In the genomic region with DNA sequence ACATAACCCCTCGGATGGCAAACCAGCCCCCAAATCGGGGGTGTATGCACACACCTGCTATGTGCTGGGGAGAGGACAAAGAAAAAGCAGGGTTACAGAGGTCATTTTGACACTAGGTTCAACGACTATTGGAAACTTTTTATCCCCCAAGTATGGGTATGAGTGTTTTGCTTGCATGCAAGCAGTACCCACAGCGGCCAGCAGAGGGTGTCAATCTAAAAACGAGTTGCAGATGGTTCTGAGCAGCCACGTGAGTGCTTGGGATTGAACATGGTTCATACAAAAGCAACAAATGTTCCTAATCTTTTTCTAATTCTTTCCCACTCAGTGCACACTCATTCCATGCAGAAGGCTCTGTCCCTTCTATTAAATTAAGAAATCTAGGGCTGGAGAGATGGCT, we compare ENCODE assay signal across 9 mouse cellular contexts. TPM values are rescaled to one million over a fixed set of nuclear protein-coding genes. Genes with fewer than 3 reads are reported as not detected.
DNase-seq lines count a peak whose midpoint lies in the region; ATAC-seq and TF ChIP-seq lines count a peak whose summit lies in the region.
"Had no signal": no experiment of that assay in that cellular context is flagged by ENCODE, and none has a peak within 500 bp of the region (broad histone marks: within the 10 kb centered on the region; RNA-seq: fewer than 3 reads in every experiment).

No protein-coding gene starts in this region.

- H3K27me3 ChIP-seq in testis, adult 2 months (ENCODE audit: control insufficient read depth, insufficient read depth, low read length) = no peaks in the 10 kb centered on the region
- H3K27me3 ChIP-seq: lung, embryonic 15.5 days had no signal

- intact Hi-C loops in heart, postnatal 25 days (cut with DNase I) = loop anchor here (5.0 kb wide), 1 partner anchor 57 kb away; no protein-coding TSS in a partner anchor

- no peaks in the 10 kb centered on the region for H3K4me1 ChIP-seq in testis, adult 2 months (ENCODE audit: control insufficient read depth, insufficient read depth, low read length)

- H3K36me3 ChIP-seq in testis, adult 2 months (ENCODE audit: control insufficient read depth, insufficient read depth, low read length) = no peaks in the 10 kb centered on the region; the same call in 1 of the 2 replicates

- no peak for TF ChIP-seq POLR2A in brain, embryonic 14.5 days (IDR thresholded peaks at IDR 0.05; ENCODE audit: borderline replicate concordance, extremely low read depth, insufficient read depth, insufficient read length, poor library complexity, severe bottlenecking)
- TF ChIP-seq POLR2A in testis, adult 2 months (IDR thresholded peaks at IDR 0.05; ENCODE audit: control insufficient read depth, low read depth, low read length) = no peak

- peak; percentile 93 for DNase-seq in heart, adult 11 months
- no peak for DNase-seq in heart, postnatal 25 days (ENCODE audit: low spot score)
- peak; percentile 75 to 85 for DNase-seq in CD8-positive naive resting alpha-beta T cell, adult 2 months (ENCODE audit: low read depth in 2 of 2, low spot score in 2 of 2)
- peak; percentile 73 for DNase-seq in brain, embryonic 14.5 days (ENCODE audit: low read depth)
- DNase-seq in forelimb bud, embryonic 11.5 days (ENCODE audit: low read depth, low spot score) = peak; percentile 80
- DNase-seq in kidney, postnatal 25 days = peak; percentile 80 to 88

- peak; percentile 48 for ATAC-seq in megakaryocyte, adult 5-6 weeks (ENCODE audit: poor library complexity, severe bottlenecking)

- peak overlapping the region; percentile 38; the same call in 1 of the 2 replicates for H3K4me3 ChIP-seq in testis, adult 2 months (ENCODE audit: control insufficient read depth, low read depth, low read length)
- H3K4me3 ChIP-seq: lung, embryonic 15.5 days had no signal

- peak; percentile 74; the same call in 1 of the 2 replicates for TF ChIP-seq CTCF in brain, embryonic 14.5 days (IDR thresholded peaks at IDR 0.05; ENCODE audit: borderline replicate concordance, extremely low read depth, insufficient read depth, insufficient read length)
- peak; percentile 73 for TF ChIP-seq CTCF in testis, adult 2 months (IDR thresholded peaks at IDR 0.05; ENCODE audit: control insufficient read depth, insufficient read depth, insufficient replicate concordance, low read depth, low read length)

- H3K27ac ChIP-seq in testis, adult 2 months (ENCODE audit: control insufficient read depth, insufficient read depth, low read depth, low read length) = 0 out of 2 replicates have a peak overlapping the region, but pooled peaks have one; percentile 6
- H3K27ac ChIP-seq: lung, embryonic 15.5 days had no signal

RNA-seq across cellular contexts. Expression of a gene that starts 4.4 kb away (rescaled TPM):
- total RNA-seq in heart, postnatal 25 days (2021) = 10 to 100 TPM; 57.6 TPM
- polyA plus RNA-seq in brain, embryonic 14.5 days (2012; rRNA removed) = 21.4 and 21.7 TPM in 2 replicates
- 8.1 and 10.9 TPM in 2 replicates for total RNA-seq in megakaryocyte, adult 5-6 weeks (2015)
- 5.2 and 6.4 TPM in 2 replicates for total RNA-seq in megakaryocyte, adult 5-6 weeks (2017)
- polyA plus RNA-seq in testis, adult 2 months (2012; rRNA removed) = 24.9 and 26.8 TPM in 2 replicates

RNA-seq across cellular contexts. Expression of a gene that starts 4.5 kb away (rescaled TPM):
- total RNA-seq in heart, postnatal 25 days (2021) = 1 to 10 TPM; 5.5 to 5.6 TPM
- polyA plus RNA-seq in brain, embryonic 14.5 days (2012; rRNA removed) = 30.1 and 59.0 TPM in 2 replicates
- 34.7 and 36.2 TPM in 2 replicates for total RNA-seq in megakaryocyte, adult 5-6 weeks (2015)
- 19.2 and 23.4 TPM in 2 replicates for total RNA-seq in megakaryocyte, adult 5-6 weeks (2017)
- polyA plus RNA-seq in testis, adult 2 months (2012; rRNA removed) = 185 and 214 TPM in 2 replicates

RNA-seq across cellular contexts. Expression of a gene that starts 16.9 kb away (rescaled TPM):
- total RNA-seq in heart, postnatal 25 days (2021) = 1 to 10 TPM; 2.3 to 2.5 TPM
- polyA plus RNA-seq in brain, embryonic 14.5 days (2012; rRNA removed) = 3.1 and 3.9 TPM in 2 replicates
- total RNA-seq in megakaryocyte, adult 5-6 weeks (2015) = 29.1 and 38.5 TPM in 2 replicates
- total RNA-seq in megakaryocyte, adult 5-6 weeks (2017) = 22.8 and 24.3 TPM in 2 replicates
- polyA plus RNA-seq in testis, adult 2 months (2012; rRNA removed) = 33.0 and 35.0 TPM in 2 replicates

RNA-seq across cellular contexts. Expression of a gene that starts 18.5 kb away (rescaled TPM):
- total RNA-seq in heart, postnatal 25 days (2021) = 100 to 1,000 TPM; 429 to 473 TPM
- 148 and 177 TPM in 2 replicates for polyA plus RNA-seq in brain, embryonic 14.5 days (2012; rRNA removed)
- 556 and 644 TPM in 2 replicates for total RNA-seq in megakaryocyte, adult 5-6 weeks (2015)
- total RNA-seq in megakaryocyte, adult 5-6 weeks (2017) = 344 and 395 TPM in 2 replicates
- polyA plus RNA-seq in testis, adult 2 months (2012; rRNA removed) = 62.2 and 77.9 TPM in 2 replicates

RNA-seq across cellular contexts. Expression of a gene that starts 52.3 kb away (rescaled TPM):
- 100 to 1,000 TPM; 277 to 278 TPM for total RNA-seq in heart, postnatal 25 days (2021)
- 573 and 658 TPM in 2 replicates for polyA plus RNA-seq in brain, embryonic 14.5 days (2012; rRNA removed)
- total RNA-seq in megakaryocyte, adult 5-6 weeks (2015) = 465 and 471 TPM in 2 replicates
- total RNA-seq in megakaryocyte, adult 5-6 weeks (2017) = 733 and 897 TPM in 2 replicates
- polyA plus RNA-seq in testis, adult 2 months (2012; rRNA removed) = 103 and 109 TPM in 2 replicates

Comparison
In these comparisons a context has a peak if more than half of its experiments do, and no peak if none do; other contexts are left out.
1. RNA of a gene that starts 4.4 kb away (total RNA-seq): 57.6 TPM in heart, postnatal 25 days; 5.2 to 10.9 TPM in megakaryocyte, adult 5-6 weeks; every median in the first group is over 4 times any median in the second.
2. RNA of a gene that starts 16.9 kb away (total RNA-seq): 22.8 to 38.5 TPM in megakaryocyte, adult 5-6 weeks; 2.3 to 2.5 TPM in heart, postnatal 25 days; every median in the first group is over 4 times any median in the second.